Mouse (Mus musculus) heart, postnatal 10 days (tissue): ENCODE measurements around the gene Rbm19. TPM values are rescaled to one million over a fixed set of nuclear protein-coding genes. Genes with fewer than 3 reads are reported as not detected.

Experiments
- DNase-seq, 2 experiments: peaks; one replicate each; pipeline ENCODE4 v3.0.0; 2021
- intact Hi-C: fragments of 180-260 bp; cut with DNase I; formaldehyde crosslinking; loops from one replicate; pipeline ENCODE4 v1.15.1; 2025
- total RNA-seq, 2 experiments: library from RNA; stranded (reverse); gene quantifications; 2 replicates each; pipeline ENCODE4 v1.2.3; 2021

Gene Rbm19
- total RNA-seq, 2 experiments from 2014 or later, result 23.0 to 26.7 TPM

DNA sequence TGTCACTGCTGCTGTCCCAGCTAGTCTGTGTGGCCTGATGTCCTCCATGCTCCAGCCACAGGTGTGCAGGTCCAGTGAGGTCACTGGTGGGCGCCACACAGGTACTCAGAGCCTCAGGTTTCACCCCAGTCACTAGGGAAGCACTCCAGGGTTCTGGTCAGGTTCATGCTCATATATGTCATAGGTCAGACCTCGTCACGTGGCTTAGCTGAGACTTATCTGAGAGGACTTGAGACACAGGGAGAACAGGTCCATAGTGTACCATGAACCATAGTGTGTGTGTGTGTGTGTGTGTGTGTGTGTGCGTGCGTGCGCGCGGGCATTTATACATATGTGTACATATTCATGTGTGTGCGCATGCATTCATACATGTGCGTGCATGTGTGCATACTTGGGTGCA, 46.4 kb downstream of the Rbm19 start:
- DNase-seq, result no peak
- intact Hi-C loops, result no loop called here

- intact Hi-C loops, result no loop called here
- DNase-seq, result no peak
These were observed 47.2 kb downstream of the Rbm19 start for GRCm38 (mm10) chr5:120163428-120163827.

GRCm38 (mm10) chr5:120164450-120164849, 48.2 kb downstream of the Rbm19 start:
- peak; percentile 81 to 88 for DNase-seq
- intact Hi-C loops, result no loop called here

DNA sequence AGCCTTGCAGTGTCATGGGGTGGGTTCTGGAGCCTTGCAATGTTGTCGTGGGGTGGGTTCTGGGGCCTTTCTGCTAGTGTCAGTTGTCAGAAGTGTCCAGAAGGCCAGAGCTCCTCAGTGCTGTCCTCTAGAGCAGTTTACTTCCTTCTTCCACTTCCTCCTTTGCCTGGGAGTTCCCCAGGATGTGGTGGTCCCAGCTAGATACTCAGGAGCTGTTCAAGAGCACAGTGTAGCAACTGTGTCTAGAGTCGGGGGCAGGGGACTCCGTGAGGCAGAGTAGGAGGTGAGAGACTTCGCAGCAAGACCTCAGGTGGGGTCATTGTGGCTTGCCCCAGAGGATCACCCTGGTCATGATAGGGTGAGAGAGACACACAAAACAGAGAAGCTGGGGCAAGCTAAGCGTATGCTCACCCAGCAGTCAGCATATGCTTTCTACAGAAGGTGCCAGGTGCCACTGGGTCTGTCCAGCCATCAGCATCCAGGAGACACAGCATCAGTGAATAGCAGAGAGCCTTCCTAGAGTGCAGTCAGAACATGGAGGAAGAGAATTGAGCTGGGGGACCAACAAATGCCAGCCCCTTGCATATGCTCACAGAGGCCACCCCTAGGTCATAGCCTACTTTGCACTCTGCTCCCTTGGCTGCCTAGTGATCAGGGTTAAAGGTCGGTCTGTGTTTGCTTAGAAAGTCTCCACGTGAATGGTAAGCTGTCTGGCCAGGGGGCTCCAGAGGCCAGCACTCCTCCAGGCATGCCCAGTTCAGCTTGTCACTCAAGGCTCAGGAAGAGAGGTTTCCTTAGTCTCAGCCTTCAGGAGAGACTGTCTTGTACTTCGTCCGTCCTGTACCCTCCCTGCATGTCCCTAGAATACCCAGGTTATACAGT, 49.0 kb downstream of the Rbm19 start:
- no peak for DNase-seq
- intact Hi-C loops, result no loop called here

DNA sequence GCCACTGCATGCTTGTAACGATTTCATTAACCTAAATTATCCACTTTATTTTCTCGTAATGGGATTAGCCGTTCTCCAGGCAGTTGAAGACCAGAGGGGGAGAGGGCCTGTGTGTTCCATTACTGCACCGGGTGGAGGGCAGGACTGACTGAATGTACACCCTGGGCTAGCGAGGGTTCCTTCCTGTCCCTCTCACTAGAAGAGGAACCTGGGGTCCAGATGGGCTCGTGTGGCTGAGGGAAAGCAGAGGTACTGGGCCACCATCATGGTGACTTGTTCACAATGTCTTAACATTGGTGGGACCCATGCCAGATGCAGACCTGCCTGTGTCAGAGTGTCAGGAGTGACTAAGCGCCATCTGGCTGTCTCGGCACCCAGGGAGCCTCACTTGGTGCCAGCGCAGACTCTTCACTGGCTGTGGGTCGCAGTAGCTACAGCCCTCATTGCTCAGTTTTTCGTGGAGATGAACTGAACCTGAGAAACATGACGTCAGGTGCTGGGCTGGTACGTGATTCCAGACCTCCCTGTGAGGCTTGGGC, 51.6 kb downstream of the Rbm19 start:
- intact Hi-C loops, result no loop called here
- no peak for DNase-seq

GRCm38 (mm10) chr5:120171865-120172728, 55.8 kb downstream of the Rbm19 start:
- intact Hi-C loops, result no loop called here

DNA sequence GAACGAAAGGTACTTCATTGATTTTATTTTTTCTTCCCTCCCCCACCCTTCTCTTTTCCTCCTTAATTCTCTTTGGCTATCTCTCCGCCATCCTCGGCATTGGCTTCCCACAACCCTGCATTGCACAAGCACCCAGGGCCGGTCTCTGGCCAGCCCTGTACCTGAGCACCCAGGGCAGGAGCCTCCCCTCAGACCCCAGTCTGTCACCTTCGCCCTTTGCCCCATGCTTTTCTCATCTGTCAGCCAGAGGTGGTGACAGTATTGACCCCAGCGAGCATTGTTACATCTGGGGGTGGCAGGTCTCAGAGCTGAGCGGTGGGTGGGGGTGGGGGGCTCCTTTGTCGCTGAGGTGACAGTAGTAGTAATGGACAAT, 56.5 kb downstream of the Rbm19 start:
- no peak for DNase-seq
- intact Hi-C loops, result no loop called here

More at GRCm38 (mm10) chr5:120171865-120172728, 55.8 kb downstream of the Rbm19 start:
- DNase-seq, result no peak

DNA sequence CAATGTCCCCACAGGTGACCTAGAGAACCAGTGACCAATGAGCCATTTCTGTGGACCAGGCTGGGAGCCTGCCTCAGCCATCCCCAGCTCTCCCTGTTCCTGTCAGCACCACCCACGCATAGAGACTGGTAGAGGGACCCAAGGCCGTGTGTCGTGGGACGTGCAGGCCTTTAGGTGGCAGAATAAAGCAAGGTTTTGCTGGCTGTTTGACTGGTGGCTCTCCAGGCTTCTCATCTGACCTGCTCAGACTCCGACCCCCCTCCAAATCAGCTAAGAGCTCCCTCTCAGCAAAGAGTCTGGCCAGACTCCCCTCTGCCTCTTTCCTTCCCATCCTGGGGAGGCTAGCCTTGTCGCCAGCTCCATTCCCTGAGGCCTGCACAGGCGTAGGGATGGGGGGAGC, 58.1 kb downstream of the Rbm19 start:
- peak; percentile 57 to 58 for DNase-seq

DNA sequence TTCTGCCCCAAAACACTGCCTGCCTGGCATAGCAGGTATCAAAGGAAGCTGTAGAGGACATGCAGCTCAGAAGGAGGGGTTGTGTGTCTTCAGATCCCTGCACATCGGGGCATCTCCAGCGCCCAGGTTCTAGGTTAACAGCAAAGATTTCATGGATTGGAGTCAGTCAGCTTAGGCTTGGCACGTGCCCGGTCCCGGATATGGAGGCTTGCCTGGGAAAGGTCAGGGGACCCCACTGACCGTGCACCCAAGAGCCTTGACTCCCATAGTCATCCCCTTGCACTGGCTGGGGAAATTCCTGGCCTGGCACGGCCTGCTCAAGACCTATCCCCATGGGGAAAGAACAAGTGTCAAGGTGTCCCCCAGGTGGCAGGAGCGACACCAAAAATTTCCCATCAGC, 59.0 kb downstream of the Rbm19 start:
- no peak for DNase-seq
- intact Hi-C loops, result no loop called here

More for the DNA sequence above, 58.1 kb downstream of the Rbm19 start:
- intact Hi-C loops, result loop anchor here (1.0 kb wide), 1 partner anchor 37 kb away; no protein-coding TSS in a partner anchor

GRCm38 (mm10) chr5:120176246-120177065, 60.2 kb downstream of the Rbm19 start:
- intact Hi-C loops, result no loop called here
- DNase-seq, result peak; percentile 74 to 84

DNA sequence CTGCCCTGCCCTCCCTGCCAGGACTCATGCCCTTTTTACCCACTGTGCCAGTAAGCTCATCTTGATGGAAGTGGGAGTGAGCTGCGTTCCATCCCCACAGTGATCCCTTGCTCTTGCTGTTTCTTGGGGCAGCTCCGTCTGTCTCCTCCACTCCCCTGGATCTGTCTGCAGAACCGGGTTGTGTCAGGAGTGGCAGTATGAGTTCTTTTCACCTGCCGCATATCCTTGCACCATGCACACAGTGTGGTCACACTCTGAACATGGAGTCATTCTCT, 60.7 kb downstream of the Rbm19 start:
- intact Hi-C loops, result no loop called here
- DNase-seq, result no peak

DNA sequence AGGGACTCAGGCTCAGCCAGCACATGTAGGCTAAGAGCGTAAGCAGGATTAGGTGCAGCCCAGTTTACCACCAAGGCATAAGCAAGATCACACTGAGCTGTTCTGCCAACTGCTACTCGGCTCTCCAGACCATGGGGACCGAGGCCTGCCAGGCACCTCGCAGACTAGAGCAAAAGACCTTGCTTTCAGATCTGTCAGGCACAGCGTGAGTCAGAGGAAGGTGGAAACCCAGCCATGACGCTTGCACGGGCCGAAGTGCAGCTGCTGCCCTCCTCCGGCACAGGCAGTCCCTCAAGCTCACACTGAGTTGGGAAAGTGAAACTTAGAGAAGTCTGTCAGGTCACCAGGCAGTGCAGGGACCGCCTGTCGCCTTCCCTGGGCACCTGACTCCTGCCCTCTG, 63.8 kb downstream of the Rbm19 start:
- DNase-seq, result no peak

DNA sequence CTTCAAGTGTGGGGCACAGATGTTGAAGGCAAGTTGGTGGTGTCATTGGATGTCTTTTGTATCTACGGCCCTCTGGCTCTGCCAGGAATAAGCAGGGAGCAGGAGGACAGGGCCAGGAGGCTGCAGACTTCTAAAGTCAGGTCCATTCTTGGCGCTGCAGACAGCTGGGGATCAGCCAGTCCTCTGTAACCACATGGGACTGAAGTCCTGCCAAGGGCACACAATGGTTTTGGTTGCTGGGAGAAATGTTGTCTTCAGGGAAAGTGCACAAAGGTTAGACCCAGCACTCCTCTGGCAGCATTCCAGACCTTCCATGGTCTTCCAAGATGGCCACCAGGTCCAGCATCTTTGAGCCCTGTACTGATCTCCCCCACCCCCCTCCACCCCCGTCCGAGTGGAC, 65.1 kb downstream of the Rbm19 start:
- intact Hi-C loops, result no loop called here
- peak; percentile 54 to 71 for DNase-seq

More for the DNA sequence above, 63.8 kb downstream of the Rbm19 start:
- intact Hi-C loops, result no loop called here

DNA sequence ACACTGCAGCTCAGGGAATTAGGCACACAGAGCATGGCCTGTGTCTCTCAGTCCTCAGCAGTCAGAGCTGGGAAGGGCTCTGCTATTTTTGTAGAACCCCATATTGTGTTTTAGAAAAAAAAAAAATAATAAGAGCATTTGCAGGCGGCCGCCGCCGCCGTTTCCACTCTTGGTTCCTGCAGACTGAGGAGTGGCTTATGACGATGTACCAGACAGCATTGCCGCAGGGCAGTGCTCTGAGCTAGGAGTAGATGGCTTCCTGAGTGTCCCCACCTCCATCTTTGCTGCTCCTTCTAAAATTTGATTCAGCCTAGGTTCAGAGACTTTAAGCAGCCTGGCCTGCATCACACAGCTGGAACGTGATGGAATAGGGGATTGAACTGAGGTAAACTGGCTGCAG, 67.1 kb downstream of the Rbm19 start:
- intact Hi-C loops, result no loop called here
- DNase-seq, result no peak

DNA sequence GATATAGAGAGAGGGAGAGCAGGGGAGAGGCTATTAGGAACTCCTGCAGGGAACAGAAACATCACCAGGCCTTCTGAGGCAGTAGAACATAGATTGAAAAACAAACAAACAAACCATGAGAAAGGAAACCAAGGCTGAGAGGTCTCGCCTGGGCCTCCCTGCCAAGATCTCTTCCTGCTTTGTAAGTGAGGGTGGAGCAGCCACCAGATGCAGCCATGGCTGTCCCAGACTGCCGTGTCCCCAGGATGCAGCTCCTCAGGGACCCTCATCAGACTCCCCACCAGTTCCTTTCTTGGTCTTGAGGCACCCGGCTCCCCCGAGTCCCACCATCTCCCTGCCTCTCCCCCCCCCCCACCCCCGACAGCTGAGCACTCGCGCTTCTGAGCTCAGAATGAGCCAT, 67.5 kb downstream of the Rbm19 start:
- intact Hi-C loops, result no loop called here
- no peak for DNase-seq

DNA sequence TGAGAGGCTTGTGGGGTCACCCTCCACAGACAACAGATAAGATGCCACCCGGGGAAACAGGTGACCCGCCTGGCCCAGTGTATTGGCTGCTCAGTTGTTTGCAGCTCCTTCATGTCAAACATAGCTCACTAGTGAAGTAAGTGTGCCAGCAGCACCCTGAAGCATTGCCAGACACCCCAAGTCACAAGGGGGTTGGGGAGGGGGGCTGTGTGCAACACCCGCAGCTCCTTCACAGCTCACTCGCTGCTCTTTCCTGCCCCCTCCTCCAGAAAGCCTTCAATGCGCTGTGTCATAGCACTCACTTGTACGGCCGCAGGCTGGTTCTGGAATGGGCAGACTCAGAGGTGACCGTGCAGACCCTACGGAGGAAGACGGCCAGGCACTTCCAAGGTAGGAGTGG, 69.7 kb downstream of the Rbm19 start:
- no peak for DNase-seq
- intact Hi-C loops, result no loop called here

DNA sequence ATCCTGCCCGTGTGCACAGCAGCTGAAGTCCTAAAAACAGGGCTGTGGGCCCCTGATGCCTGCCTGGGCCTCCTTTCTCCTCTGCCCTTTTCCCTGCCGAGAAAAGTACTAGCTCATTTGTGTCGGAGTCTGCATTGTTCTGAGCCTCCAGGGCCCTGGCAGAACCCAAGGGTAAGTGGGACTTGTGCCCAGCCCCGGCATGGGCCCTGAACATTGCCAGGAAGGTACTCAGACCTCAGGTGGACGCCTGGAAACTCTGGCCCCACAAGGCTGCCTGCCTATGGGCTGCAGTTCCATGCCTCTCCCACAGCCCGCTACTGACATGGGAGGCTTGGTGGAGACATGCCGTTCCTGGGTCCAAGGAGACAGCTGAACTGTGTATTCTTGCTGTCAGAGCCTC, 72.3 kb downstream of the Rbm19 start:
- intact Hi-C loops, result no loop called here
- DNase-seq, result no peak

DNA sequence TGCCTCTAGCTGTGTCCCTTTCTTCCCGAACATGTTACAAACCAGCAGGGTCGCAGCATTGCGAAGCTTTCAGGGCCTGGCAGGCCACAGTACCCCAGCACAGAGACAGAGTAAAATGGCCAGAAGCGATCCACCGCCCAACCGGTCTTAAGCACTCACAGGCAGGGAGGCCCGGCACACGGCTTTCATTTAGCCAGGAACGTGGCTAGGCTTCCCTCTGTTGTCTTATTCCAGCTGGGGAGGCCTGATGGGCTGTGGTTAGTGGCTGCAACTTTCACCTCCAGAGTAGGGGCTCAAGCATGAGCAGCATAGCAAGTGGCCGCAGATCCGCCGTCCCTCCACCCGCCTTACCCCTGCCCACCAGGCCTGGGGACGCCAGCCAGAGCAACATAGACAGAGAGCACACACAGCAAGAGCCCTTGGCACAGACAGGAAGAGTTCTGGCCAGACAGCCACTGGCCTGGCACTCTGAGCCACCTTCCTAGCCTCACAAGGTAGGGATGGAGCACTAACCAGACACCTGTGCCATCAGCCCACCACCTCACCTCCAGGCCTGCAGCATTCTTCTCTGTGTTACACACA, 73.8 kb downstream of the Rbm19 start:
- no peak for DNase-seq
- intact Hi-C loops, result no loop called here

DNA sequence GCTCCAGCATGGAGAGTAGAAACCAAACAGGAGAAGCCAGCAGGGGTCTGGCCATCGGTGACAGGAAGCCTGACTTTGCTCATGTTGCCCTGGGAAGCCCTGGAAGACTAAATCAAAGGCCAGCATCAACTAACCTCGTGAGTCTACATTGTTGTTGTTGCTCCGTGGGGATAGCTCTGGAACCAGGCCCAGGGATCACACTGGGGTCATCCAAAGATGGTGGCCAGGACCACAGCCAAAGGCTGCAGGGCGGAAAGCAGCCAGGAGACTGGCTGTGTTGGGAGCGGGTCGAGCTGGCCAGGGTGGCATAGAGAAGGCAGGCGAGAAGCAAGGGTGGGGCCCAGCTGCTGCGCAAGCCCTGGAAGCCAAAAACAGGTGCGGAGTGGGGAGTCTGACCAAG, 75.4 kb downstream of the Rbm19 start:
- intact Hi-C loops, result no loop called here
- DNase-seq, result no peak

- intact Hi-C loops, result no loop called here
These were observed 78.2 kb downstream of the Rbm19 start for GRCm38 (mm10) chr5:120194309-120194941.

More at GRCm38 (mm10) chr5:120194309-120194941, 78.2 kb downstream of the Rbm19 start:
- no peak for DNase-seq
